Mouse (Mus musculus) right cerebral cortex, postnatal 36 days (tissue): ENCODE results near the gene Arhgap24.

Source experiments
- DNase-seq, 2 experiments: peaks; one replicate each; pipeline ENCODE4 v3.0.0; 2022; ENCODE audit warnings: low spot score in 2 of 2, mixed read lengths in 1 of 2

The Arhgap24 gene

GRCm38 (mm10) chr5:102498747-102499146 lies 17.6 kb downstream of the Arhgap24 start:
- no peak for DNase-seq

- DNase-seq, result no peak
These were observed 21.1 kb downstream of the Arhgap24 start for GRCm38 (mm10) chr5:102502333-102502732.

GRCm38 (mm10) chr5:102503066-102503465 lies 21.9 kb downstream of the Arhgap24 start:
- DNase-seq, result no peak

GRCm38 (mm10) chr5:102503868-102504267 lies 22.7 kb downstream of the Arhgap24 start:
- DNase-seq, result no peak

GRCm38 (mm10) chr5:102504557-102504956 lies 23.4 kb downstream of the Arhgap24 start:
- no peak for DNase-seq

GRCm38 (mm10) chr5:102508162-102508561 lies 27.0 kb downstream of the Arhgap24 start:
- no peak for DNase-seq

- no peak for DNase-seq
These were observed 28.2 kb downstream of the Arhgap24 start for GRCm38 (mm10) chr5:102509381-102509780.

- no peak for DNase-seq
These were observed 30.5 kb downstream of the Arhgap24 start for GRCm38 (mm10) chr5:102511651-102512050.

GRCm38 (mm10) chr5:102515496-102515895 lies 34.3 kb downstream of the Arhgap24 start:
- no peak for DNase-seq

- DNase-seq, result no peak
These were observed 39.3 kb downstream of the Arhgap24 start for GRCm38 (mm10) chr5:102520506-102520905.

GRCm38 (mm10) chr5:102535311-102535710 lies 54.1 kb downstream of the Arhgap24 start:
- no peak for DNase-seq

- DNase-seq, result no peak
These were observed 56.6 kb downstream of the Arhgap24 start for GRCm38 (mm10) chr5:102537819-102538218.

GRCm38 (mm10) chr5:102546296-102546695 lies 65.1 kb downstream of the Arhgap24 start:
- DNase-seq, result no peak

- no peak for DNase-seq
These were observed 66.6 kb downstream of the Arhgap24 start for GRCm38 (mm10) chr5:102547786-102548185.

GRCm38 (mm10) chr5:102548382-102548781 lies 67.2 kb downstream of the Arhgap24 start:
- DNase-seq, result no peak

GRCm38 (mm10) chr5:102550211-102550610 lies 69.0 kb downstream of the Arhgap24 start:
- no peak for DNase-seq

GRCm38 (mm10) chr5:102550870-102551637 lies 69.9 kb downstream of the Arhgap24 start:
- no peak for DNase-seq

- DNase-seq, result no peak
These were observed 71.3 kb downstream of the Arhgap24 start for GRCm38 (mm10) chr5:102552533-102552932.

GRCm38 (mm10) chr5:102555958-102556357 lies 74.8 kb downstream of the Arhgap24 start:
- DNase-seq, result no peak

- DNase-seq, result no peak
These were observed 79.1 kb downstream of the Arhgap24 start for GRCm38 (mm10) chr5:102560270-102560669.

- DNase-seq, result no peak
These were observed 82.8 kb downstream of the Arhgap24 start for GRCm38 (mm10) chr5:102563971-102564370.

- DNase-seq, result no peak
These were observed 87.6 kb downstream of the Arhgap24 start for GRCm38 (mm10) chr5:102568764-102569163.

GRCm38 (mm10) chr5:102571445-102571844 lies 90.3 kb downstream of the Arhgap24 start:
- no peak for DNase-seq

GRCm38 (mm10) chr5:102576750-102577149 lies 95.6 kb downstream of the Arhgap24 start:
- DNase-seq, result no peak
